Mouse (Mus musculus): ENCODE data around the gene Tekt1. TPM values are rescaled to one million over a fixed set of nuclear protein-coding genes. Genes with fewer than 3 reads are reported as not detected.

Gene Tekt1
- total and polyA plus RNA-seq, 3 experiments = 0.08 TPM; not detected in 2

DNA sequence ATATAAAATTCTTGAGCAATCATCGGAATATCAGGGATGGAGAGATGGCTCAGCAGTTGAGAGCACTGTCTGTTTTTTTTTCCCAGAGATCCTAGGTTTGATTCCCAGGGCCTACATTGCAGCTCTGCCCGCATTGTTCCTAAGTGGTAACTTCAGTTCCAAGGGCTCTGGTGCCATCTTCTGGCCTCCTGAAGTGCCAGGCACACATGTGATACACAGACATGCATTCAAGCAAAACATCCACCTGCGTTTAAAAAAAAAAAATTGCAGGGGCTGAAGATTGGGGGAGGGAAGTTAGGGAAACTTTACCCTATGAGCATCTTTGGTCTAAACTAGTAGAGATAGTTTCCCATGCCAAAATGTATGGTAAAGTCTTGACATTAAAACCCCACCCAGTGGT is 37.8 kb downstream of the Tekt1 start (continued):
- TF ChIP-seq EP300 (IDR thresholded peaks at IDR 0.05; ENCODE audit: low read length) (no peak), POLR2AphosphoS2 (IDR thresholded peaks at IDR 0.05; ENCODE audit: low read depth, low read length) (no peak), MXI1 (IDR thresholded peaks at IDR 0.05; ENCODE audit: low read depth, low read length) (no peak), NELFE (IDR thresholded peaks at IDR 0.05; ENCODE audit: low read depth, low read length) (no peak), IRF4 (IDR thresholded peaks at IDR 0.05; ENCODE audit: low read depth, low read length) (no peak), E2F4 (IDR thresholded peaks at IDR 0.05; ENCODE audit: insufficient replicate concordance, low read depth, low read length) (no peak), MAX (IDR thresholded peaks at IDR 0.05; ENCODE audit: low read length) (no peak)

DNA sequence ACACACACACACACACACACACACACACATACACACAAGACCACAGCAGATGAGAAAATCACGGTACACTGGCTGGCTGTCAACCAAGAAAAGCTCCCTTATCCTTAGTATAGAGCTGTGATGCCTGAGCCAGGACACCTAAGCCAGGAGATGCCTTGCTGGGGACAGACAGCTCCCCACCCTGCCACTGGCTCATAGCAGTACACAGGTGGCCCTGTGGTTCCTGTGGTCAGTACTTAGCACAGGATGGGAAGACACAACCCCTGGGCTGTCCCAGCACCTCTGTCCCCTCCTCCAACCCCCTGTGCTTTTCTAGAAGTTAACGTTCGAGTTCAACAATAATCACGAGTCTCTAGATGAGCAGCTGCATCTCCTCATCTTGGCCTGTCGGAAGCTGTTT is 44.2 kb downstream of the Tekt1 start:
- no peak overlapping the region for H3K4me2 ChIP-seq (ENCODE audit: insufficient read depth, low read depth, poor library complexity, severe bottlenecking)
- 0 out of 2 replicates have a peak, but pooled peaks have one; percentile 31 for TF ChIP-seq TCF12 (IDR thresholded peaks at IDR 0.05; ENCODE audit: low read depth, low read length)
- TF ChIP-seq JUN (IDR thresholded peaks at IDR 0.05; ENCODE audit: insufficient read depth, low read depth, low read length) = no peak
- in situ Hi-C loops (cut with MboI; ENCODE audit: low pct_ligation_motif_present, low pct_unique_long_range_greater_than_20kb, low sequenced_read_pairs) (loop anchor here (10.0 kb wide), 1 partner anchor 93 kb away; no protein-coding TSS in a partner anchor), dilution Hi-C loops (cut with MboI; ENCODE audit: extremely low pct_ligation_motif_present, extremely low pct_unique_long_range_greater_than_20kb, low sequenced_read_pairs) (no loop called here)
- H3K36me3 ChIP-seq (replicated peaks in 1 of 2; ENCODE audit: control insufficient read depth in 1 of 2, insufficient read depth in 1 of 2, low read length in 1 of 2) = no peaks in the 10 kb centered on the region
- H3K9ac ChIP-seq (ENCODE audit: insufficient read depth, low read depth) = no peak overlapping the region
- peaks cover 5% of the 10 kb centered on the region for H3K27me3 ChIP-seq (replicated peaks)
- no peaks in the 10 kb centered on the region for H3K9me3 ChIP-seq (replicated peaks; ENCODE audit: low read length)
- H3K79me2 ChIP-seq (replicated peaks; ENCODE audit: control insufficient read depth, extremely low read depth, insufficient read depth, poor library complexity, severe bottlenecking) = no peaks in the 10 kb centered on the region
- no peak overlapping the region for H3K27ac ChIP-seq (ENCODE audit: insufficient read depth, low read depth)
- H3K4me1 ChIP-seq (ENCODE audit: control insufficient read depth in 1 of 2, insufficient read depth in 2 of 2) = peaks cover 0 to 4% of the 10 kb centered on the region in 2 experiments; a peak in 2 of 4 replicates
- H3K4me3 ChIP-seq (replicated peaks in 1 of 3; ENCODE audit: low read depth in 2 of 3, low read length in 2 of 3, poor library complexity in 1 of 3) = no peak overlapping the region
- DNase-seq (ENCODE audit: extremely low read depth) = no peak

DNA sequence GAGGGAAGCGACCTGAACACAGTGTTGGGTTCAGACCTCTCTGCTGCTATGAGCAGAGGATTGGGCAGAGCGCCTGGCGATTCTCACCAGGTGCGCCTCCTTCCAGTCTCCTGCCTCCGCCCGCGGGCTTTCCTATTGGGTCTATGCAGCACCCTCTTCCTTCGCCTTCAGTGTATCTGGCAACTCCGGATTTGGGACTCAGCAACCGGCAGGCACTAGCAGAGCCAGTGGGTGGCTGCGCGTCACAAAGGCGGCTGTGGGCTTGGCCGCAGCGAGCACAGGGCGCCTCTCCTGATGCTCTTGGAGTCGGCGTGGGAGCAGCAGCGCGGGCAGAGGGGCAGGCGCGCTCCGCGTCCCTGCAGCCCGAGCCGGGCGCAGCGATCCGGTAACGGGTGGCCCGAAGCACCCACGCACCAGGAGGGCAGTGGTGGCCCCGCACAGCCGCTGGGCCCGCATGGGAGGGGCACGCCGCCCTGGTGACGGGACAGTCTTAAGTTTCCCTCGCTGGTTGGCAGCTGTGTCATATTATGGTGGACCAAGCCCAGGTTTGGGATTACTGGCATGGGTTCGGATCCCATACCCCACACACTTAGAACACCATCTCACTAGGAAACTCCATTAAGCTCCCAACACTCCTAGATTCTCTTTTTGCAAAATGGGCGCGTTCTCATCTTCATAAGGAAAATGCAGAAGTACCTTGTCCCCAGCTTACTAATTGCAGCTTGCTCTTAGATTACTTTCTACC is 47.9 kb downstream of the Tekt1 start, which contains the start of gene Fbxo39:
Fbxo39 (plus strand) TSS at position 294 of the 745 bp plus-strand sequence.
- H3K4me3 ChIP-seq (replicated peaks in 1 of 3; ENCODE audit: low read depth in 2 of 3, low read length in 2 of 3, poor library complexity in 1 of 3) = no peak within 1 kb of the TSS
- in situ Hi-C loops (cut with MboI; ENCODE audit: low pct_ligation_motif_present, low pct_unique_long_range_greater_than_20kb, low sequenced_read_pairs) (loop anchor here (10.0 kb wide), 1 partner anchor 90 kb away; no protein-coding TSS in a partner anchor), dilution Hi-C loops (cut with MboI; ENCODE audit: extremely low pct_ligation_motif_present, extremely low pct_unique_long_range_greater_than_20kb, low sequenced_read_pairs) (no loop called here)
- TF ChIP-seq TBP (conservative IDR thresholded peaks at IDR 0.05; ENCODE audit: low read depth, low read length) = no peak
- no peak for TF ChIP-seq MAX (IDR thresholded peaks at IDR 0.05; ENCODE audit: low read length)
- TF ChIP-seq RAD21 (IDR thresholded peaks at IDR 0.05; ENCODE audit: low read depth, low read length) = no peak
- no peak for TF ChIP-seq MAZ (IDR thresholded peaks at IDR 0.05; ENCODE audit: low read depth, low read length)
- no peak for TF ChIP-seq JUND (conservative IDR thresholded peaks at IDR 0.05; ENCODE audit: low read depth, low read length)
- TF ChIP-seq USF2 (conservative IDR thresholded peaks at IDR 0.05; ENCODE audit: low read depth, low read length) = no peak
- no peak for TF ChIP-seq BHLHE40 (IDR thresholded peaks at IDR 0.05; ENCODE audit: low read depth, low read length)
- TF ChIP-seq MAFK (IDR thresholded peaks at IDR 0.05; ENCODE audit: insufficient replicate concordance, low read length) = no peak
- TF ChIP-seq IRF4 (IDR thresholded peaks at IDR 0.05; ENCODE audit: low read depth, low read length) = no peak
- no peak for TF ChIP-seq SMC3 (IDR thresholded peaks at IDR 0.05; ENCODE audit: low read depth, low read length)
- TF ChIP-seq JUN (IDR thresholded peaks at IDR 0.05; ENCODE audit: insufficient read depth, low read depth, low read length) = no peak
- no peak for TF ChIP-seq PAX5 (IDR thresholded peaks at IDR 0.05; ENCODE audit: low read length)
- no peak for TF ChIP-seq E2F4 (IDR thresholded peaks at IDR 0.05; ENCODE audit: insufficient replicate concordance, low read depth, low read length)
- no peak for TF ChIP-seq GABPA (IDR thresholded peaks at IDR 0.05; ENCODE audit: insufficient replicate concordance, low read depth, low read length)
- H3K9me3 ChIP-seq (replicated peaks; ENCODE audit: low read length) = no peaks in the 10 kb centered on the region
- peaks cover 5% of the 10 kb centered on the region for H3K27me3 ChIP-seq (replicated peaks)
- no peak within 1 kb of the TSS for H3K4me2 ChIP-seq (ENCODE audit: insufficient read depth, low read depth, poor library complexity, severe bottlenecking)
- H3K4me1 ChIP-seq (ENCODE audit: control insufficient read depth in 1 of 2, insufficient read depth in 2 of 2) = peaks cover 0 to 4% of the 10 kb centered on the region in 2 experiments; a peak in 2 of 4 replicates
- H3K27ac ChIP-seq (ENCODE audit: insufficient read depth, low read depth) = no peak within 1 kb of the TSS
- H3K9ac ChIP-seq (ENCODE audit: insufficient read depth, low read depth) = no peak within 1 kb of the TSS
- no peaks in the 10 kb centered on the region for H3K79me2 ChIP-seq (replicated peaks; ENCODE audit: control insufficient read depth, extremely low read depth, insufficient read depth, poor library complexity, severe bottlenecking)
- DNase-seq (ENCODE audit: extremely low read depth) = no peak
- H3K36me3 ChIP-seq (replicated peaks in 1 of 2; ENCODE audit: control insufficient read depth in 1 of 2, insufficient read depth in 1 of 2, low read length in 1 of 2) = peaks cover 0 to 16% of the 10 kb centered on the region in 2 experiments

Measured in CH12.LX (cell line).